Mouse (Mus musculus) spleen, adult 2 months (tissue): ENCODE results near the gene Dqx1.

Experiments used
- CTCF ChIP-seq: fragments of 200-500 bp; IDR thresholded peaks from 2 replicates; pipeline ENCODE4 v1.5.1; 2011; ENCODE audit warnings: mild to moderate bottlenecking, inconsistent platforms; ENCODE audit not compliant: insufficient read depth, insufficient read length, insufficient replicate concordance; ENCODE audit errors: extremely low read depth
- POLR2A ChIP-seq: fragments of 200-500 bp; IDR thresholded peaks from 2 replicates; pipeline ENCODE4 v1.6.1; 2011; ENCODE audit warnings: low read depth, low read length, inconsistent platforms

GRCm38 (mm10) chr6:83053136-83053960 is 4.3 kb upstream of the Dqx1 start:
- TF ChIP-seq CTCF, result no peak
- TF ChIP-seq POLR2A, result no peak
